Mouse (Mus musculus) E14TG2a.4 (cell line): Measurements from ENCODE around the gene Grm2.

Experiments used
- H3K27me3 ChIP-seq: 2 replicates; pipeline ENCODE4 v1.6.1; 2014; ENCODE audit warnings: low read length, control low read depth; ENCODE audit not compliant: insufficient read depth
- H3K36me3 ChIP-seq: 2 replicates; pipeline ENCODE4 v1.6.1; 2014; ENCODE audit warnings: low read length, control low read depth; ENCODE audit not compliant: insufficient read depth
- H3K4me1 ChIP-seq: replicated peaks from 2 replicates; pipeline ENCODE4 v1.6.1; 2014; ENCODE audit warnings: low read depth, low read length, control low read depth
- H3K4me3 ChIP-seq: replicated peaks from 2 replicates; pipeline ENCODE4 v1.5.1; 2014; ENCODE audit warnings: mild to moderate bottlenecking, low read length
- H3K9me3 ChIP-seq: 2 replicates; pipeline ENCODE4 v1.6.1; 2014; ENCODE audit warnings: low read length, control low read depth
- CTCF ChIP-seq: conservative IDR thresholded peaks from 2 replicates; pipeline ENCODE4 v1.5.1; 2014; ENCODE audit warnings: low read length
- NANOG ChIP-seq: IDR thresholded peaks from 2 replicates; pipeline ENCODE4 v1.6.1; 2014; ENCODE audit warnings: borderline replicate concordance, low read length, mixed read lengths
- POU5F1 ChIP-seq: IDR thresholded peaks from 2 replicates; pipeline ENCODE4 v1.6.1; 2014; ENCODE audit warnings: low read length, borderline replicate concordance

Grm2 gene

GRCm38 (mm10) chr9:106663200-106663599 lies 7.3 kb upstream of the Grm2 start:
- peaks cover 100% of the 10 kb centered on the region for H3K36me3 ChIP-seq
- no peak overlapping the region for H3K4me3 ChIP-seq
- TF ChIP-seq POU5F1 (no peak), CTCF (no peak), NANOG (no peak)
- no peaks in the 10 kb centered on the region for H3K9me3 ChIP-seq
- peaks cover 49% of the 10 kb centered on the region for H3K4me1 ChIP-seq
- H3K27me3 ChIP-seq, result no peaks in the 10 kb centered on the region

- peaks cover 67% of the 10 kb centered on the region for H3K4me1 ChIP-seq
- no peak for TF ChIP-seq POU5F1
- TF ChIP-seq NANOG, result no peak
- TF ChIP-seq CTCF, result no peak
- H3K36me3 ChIP-seq, result peaks cover 76% of the 10 kb centered on the region
- no peak overlapping the region for H3K4me3 ChIP-seq
- H3K27me3 ChIP-seq, result peaks cover 18% of the 10 kb centered on the region
- H3K9me3 ChIP-seq, result no peaks in the 10 kb centered on the region
These were observed 4.1 kb upstream of the Grm2 start for GRCm38 (mm10) chr9:106659935-106660334.

GRCm38 (mm10) chr9:106659441-106659840 lies 3.6 kb upstream of the Grm2 start:
- Histone ChIP-seq H3K36me3 (peaks cover 71% of the 10 kb centered on the region), H3K9me3 (no peaks in the 10 kb centered on the region), H3K27me3 (peaks cover 23% of the 10 kb centered on the region), H3K4me3 (no peak overlapping the region), H3K4me1 (peaks cover 67% of the 10 kb centered on the region)
- no peak for TF ChIP-seq CTCF
- no peak for TF ChIP-seq NANOG
- TF ChIP-seq POU5F1, result no peak

GRCm38 (mm10) chr9:106657592-106657991 lies 1.7 kb upstream of the Grm2 start:
- Histone ChIP-seq H3K9me3 (no peaks in the 10 kb centered on the region), H3K4me3 (no peak overlapping the region), H3K36me3 (peaks cover 53% of the 10 kb centered on the region), H3K27me3 (peaks cover 40% of the 10 kb centered on the region), H3K4me1 (peaks cover 56% of the 10 kb centered on the region)
- TF ChIP-seq POU5F1 (no peak), CTCF (no peak), NANOG (no peak)

GRCm38 (mm10) chr9:106656820-106657219 lies 938 bp upstream of the Grm2 start:
- TF ChIP-seq POU5F1 (no peak), NANOG (no peak), CTCF (no peak)
- peaks cover 47% of the 10 kb centered on the region for H3K27me3 ChIP-seq
- no peak overlapping the region for H3K4me3 ChIP-seq
- H3K9me3 ChIP-seq, result no peaks in the 10 kb centered on the region
- peaks cover 45% of the 10 kb centered on the region for H3K36me3 ChIP-seq
- peaks cover 49% of the 10 kb centered on the region for H3K4me1 ChIP-seq

- Histone ChIP-seq H3K4me3 (no peak overlapping the region), H3K36me3 (peaks cover 4% of the 10 kb centered on the region), H3K9me3 (no peaks in the 10 kb centered on the region), H3K4me1 (peaks cover 45% of the 10 kb centered on the region), H3K27me3 (peaks cover 87% of the 10 kb centered on the region)
- TF ChIP-seq NANOG (no peak), CTCF (0 out of 2 replicates have a peak, but pooled peaks have one; percentile 5)
These were observed 3.2 kb downstream of the Grm2 start for GRCm38 (mm10) chr9:106652720-106653119.

- no peak for TF ChIP-seq POU5F1
- no peak for TF ChIP-seq CTCF
- no peak for TF ChIP-seq NANOG
- Histone ChIP-seq H3K9me3 (no peaks in the 10 kb centered on the region; the same call in 1 of the 2 replicates), H3K4me1 (peaks cover 62% of the 10 kb centered on the region), H3K27me3 (peaks cover 69% of the 10 kb centered on the region), H3K36me3 (no peaks in the 10 kb centered on the region), H3K4me3 (peak overlapping the region; percentile 65)
These were observed 8.7 kb downstream of the Grm2 start for GRCm38 (mm10) chr9:106647226-106647625.

GRCm38 (mm10) chr9:106645684-106646271 lies 10.1 kb downstream of the Grm2 start:
- H3K27me3 ChIP-seq, result peaks cover 55% of the 10 kb centered on the region
- no peak for TF ChIP-seq POU5F1
- peak; percentile 72 for TF ChIP-seq NANOG
- H3K4me1 ChIP-seq, result peaks cover 58% of the 10 kb centered on the region
- no peak overlapping the region; the same call in 1 of the 2 replicates for H3K4me3 ChIP-seq
- no peaks in the 10 kb centered on the region for H3K36me3 ChIP-seq
- H3K9me3 ChIP-seq, result no peaks in the 10 kb centered on the region; the same call in 1 of the 2 replicates

- peaks cover 38% of the 10 kb centered on the region for H3K27me3 ChIP-seq
- no peaks in the 10 kb centered on the region for H3K36me3 ChIP-seq
- H3K4me3 ChIP-seq, result 0 out of 2 replicates have a peak overlapping the region, but pooled peaks have one; percentile 23
- peaks cover 50% of the 10 kb centered on the region for H3K4me1 ChIP-seq
- H3K9me3 ChIP-seq, result no peaks in the 10 kb centered on the region; the same call in 1 of the 2 replicates
- TF ChIP-seq POU5F1 (no peak), CTCF (peak; percentile 57)
These were observed 12.1 kb downstream of the Grm2 start for GRCm38 (mm10) chr9:106643787-106644186.
